Mouse (Mus musculus): ENCODE results near the gene Kcnip1.

Gene Kcnip1

DNA sequence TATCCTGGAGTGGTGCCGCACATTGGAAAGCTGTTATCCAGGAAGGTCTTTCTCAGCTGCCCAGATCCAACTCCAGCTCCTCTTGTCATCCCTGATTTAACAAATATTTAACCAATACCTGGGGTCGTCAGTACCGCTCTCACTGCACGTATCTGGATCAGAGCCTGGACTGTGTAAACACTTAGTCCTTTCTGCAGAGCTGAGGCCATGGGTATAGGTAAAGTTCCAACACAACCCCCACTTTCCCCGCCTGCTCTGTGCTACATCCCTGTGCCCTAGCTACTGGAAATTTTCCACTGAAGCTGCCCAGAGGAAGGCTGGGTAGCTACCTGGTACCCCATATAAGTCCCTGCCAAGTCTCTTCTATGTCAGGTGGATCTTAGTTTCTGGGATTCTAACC lies 3.0 kb downstream of the Kcnip1 start:
- no peak for DNase-seq (ENCODE audit: extremely low read depth, insufficient read length, low spot score)

GRCm38 (mm10) chr11:33986525-33986924 lies 6.4 kb downstream of the Kcnip1 start:
- DNase-seq (ENCODE audit: extremely low read depth, insufficient read length, low spot score): no peak

- DNase-seq (ENCODE audit: extremely low read depth, insufficient read length, low spot score): no peak
Measured at GRCm38 (mm10) chr11:33980146-33980545, 12.8 kb downstream of the Kcnip1 start.

GRCm38 (mm10) chr11:33975121-33975520 lies 17.8 kb downstream of the Kcnip1 start:
- DNase-seq (ENCODE audit: extremely low read depth, insufficient read length, low spot score): no peak

DNA sequence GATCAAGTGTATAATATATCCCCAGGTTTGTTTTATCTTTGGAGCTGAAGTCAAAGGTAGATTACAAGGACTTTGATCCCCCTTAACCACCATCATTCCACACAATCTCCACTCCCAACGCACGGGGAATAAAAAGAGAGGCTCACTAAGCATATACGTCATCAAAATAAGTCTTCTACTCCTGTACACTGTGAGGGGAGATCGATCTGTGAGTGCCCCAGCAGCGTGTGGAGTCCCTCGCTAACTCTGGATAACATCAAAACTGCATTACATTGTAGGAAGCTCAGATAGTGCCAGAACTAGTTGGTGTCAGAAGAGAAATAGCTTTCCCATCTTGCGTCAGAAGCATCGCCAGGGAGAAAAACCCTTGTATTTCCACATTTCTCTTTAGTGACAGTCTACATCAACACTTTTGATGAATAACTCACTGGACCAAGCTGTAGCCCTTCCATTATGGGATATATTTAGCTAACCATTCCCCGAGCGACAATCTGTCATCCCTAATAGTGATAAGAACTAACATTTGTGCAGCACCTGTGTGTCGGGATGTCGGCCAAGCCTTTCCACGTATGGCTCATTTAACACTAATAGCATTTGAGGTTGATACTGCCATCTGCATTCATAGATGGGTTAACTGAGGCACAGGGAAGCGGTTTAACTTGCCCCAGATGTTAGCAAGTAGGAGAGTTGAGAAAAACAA lies 18.5 kb downstream of the Kcnip1 start:
- DNase-seq (ENCODE audit: extremely low read depth, insufficient read length, low spot score): no peak

- peak; percentile 14 for DNase-seq (ENCODE audit: extremely low read depth, insufficient read length, low spot score)
Measured at GRCm38 (mm10) chr11:33972114-33972513, 20.8 kb downstream of the Kcnip1 start.

GRCm38 (mm10) chr11:33969199-33969598 lies 23.8 kb downstream of the Kcnip1 start:
- no peak for DNase-seq (ENCODE audit: extremely low read depth, insufficient read length, low spot score)

DNA sequence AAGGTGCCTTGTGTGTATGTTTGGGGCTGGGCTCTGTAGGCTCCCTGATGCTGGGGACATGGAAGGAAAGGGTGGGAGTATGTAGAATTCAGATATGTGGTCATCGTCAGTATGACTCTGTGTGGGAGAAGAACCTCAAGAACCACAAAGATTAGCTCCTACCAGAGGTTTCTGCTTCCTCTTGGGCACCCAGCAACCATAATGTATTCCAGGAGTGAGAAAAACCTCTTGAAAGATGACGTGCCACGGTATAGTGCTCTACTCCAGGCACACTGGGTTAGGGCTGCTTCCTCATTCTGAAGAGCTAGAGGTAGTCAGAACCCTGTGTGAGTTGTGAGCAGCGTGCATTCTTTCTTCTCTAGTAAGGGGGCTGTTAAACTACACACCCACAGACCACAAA lies 25.2 kb downstream of the Kcnip1 start:
- DNase-seq (ENCODE audit: extremely low read depth, insufficient read length, low spot score): no peak

DNA sequence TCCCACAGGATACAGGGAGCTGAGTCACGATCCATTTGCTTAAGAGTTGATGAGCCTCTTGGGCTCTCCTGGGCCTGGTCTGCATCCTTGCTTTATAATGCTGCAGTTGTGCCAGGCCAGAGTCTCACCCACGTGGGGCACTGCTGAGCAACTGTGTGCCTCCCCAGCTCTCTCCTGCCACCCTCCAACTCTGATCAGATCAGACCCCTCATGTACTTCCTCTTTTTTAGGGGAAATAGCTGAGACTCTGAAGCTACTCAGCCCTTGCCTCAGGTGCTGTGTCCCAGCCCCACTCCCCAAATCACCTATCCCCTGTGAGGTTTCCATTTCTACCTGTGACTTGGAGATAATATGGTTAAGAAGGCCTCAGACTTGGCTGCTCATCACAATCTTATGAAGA lies 27.6 kb downstream of the Kcnip1 start:
- DNase-seq (ENCODE audit: extremely low read depth, insufficient read length, low spot score): no peak

GRCm38 (mm10) chr11:33962688-33963407 lies 30.1 kb downstream of the Kcnip1 start, which contains the start of gene Kcnmb1:
Kcnmb1 (plus strand) TSS chr11:33963013.
- DNase-seq (ENCODE audit: extremely low read depth, insufficient read length, low spot score): no peak

- DNase-seq (ENCODE audit: extremely low read depth, insufficient read length, low spot score): no peak
Measured at GRCm38 (mm10) chr11:33962178-33962577, 30.8 kb downstream of the Kcnip1 start.

GRCm38 (mm10) chr11:33958713-33959112 lies 34.2 kb downstream of the Kcnip1 start:
- DNase-seq (ENCODE audit: extremely low read depth, insufficient read length, low spot score): no peak

DNA sequence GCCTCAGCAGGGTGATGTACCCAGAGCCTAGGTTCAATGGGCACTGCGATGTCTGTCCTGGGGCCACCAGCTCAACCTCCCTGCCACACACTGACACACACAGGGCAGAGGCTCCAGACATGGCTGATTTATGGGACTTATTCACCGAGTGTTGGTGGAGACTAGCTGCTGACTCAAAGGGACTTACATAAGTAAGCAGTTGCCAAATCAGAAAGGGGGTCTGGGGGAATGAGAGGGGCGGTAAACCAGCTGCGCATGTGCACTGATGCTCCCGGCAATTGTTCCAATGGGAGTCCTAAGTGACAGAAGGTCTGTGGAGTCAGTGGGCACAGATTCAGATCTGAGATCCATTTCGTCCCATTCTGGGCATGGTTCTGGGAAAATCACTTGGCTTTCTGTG lies 35.4 kb downstream of the Kcnip1 start:
- no peak for DNase-seq (ENCODE audit: extremely low read depth, insufficient read length, low spot score)

DNA sequence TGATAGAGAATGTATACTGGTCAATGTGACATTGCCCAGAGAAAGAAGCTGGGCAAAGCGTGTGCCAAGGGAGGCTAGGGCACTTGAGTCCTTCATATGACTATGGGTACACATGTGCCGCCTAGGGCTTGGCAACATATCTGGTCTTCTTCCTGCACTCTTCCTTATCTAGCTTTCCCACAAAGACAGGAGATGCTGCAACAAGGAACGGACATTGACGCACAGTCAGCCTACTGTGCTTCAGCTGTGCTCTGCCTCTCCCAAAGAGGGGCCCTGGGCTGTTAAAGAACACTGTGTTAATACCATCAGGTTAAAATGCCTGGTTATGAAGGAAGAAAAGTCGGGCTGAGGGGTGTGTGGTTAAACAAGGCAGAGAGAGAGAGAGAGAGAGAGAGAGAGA lies 36.3 kb downstream of the Kcnip1 start:
- no peak for DNase-seq (ENCODE audit: extremely low read depth, insufficient read length, low spot score)

- DNase-seq (ENCODE audit: extremely low read depth, insufficient read length, low spot score): no peak
Measured at GRCm38 (mm10) chr11:33955982-33956381, 37.0 kb downstream of the Kcnip1 start.

DNA sequence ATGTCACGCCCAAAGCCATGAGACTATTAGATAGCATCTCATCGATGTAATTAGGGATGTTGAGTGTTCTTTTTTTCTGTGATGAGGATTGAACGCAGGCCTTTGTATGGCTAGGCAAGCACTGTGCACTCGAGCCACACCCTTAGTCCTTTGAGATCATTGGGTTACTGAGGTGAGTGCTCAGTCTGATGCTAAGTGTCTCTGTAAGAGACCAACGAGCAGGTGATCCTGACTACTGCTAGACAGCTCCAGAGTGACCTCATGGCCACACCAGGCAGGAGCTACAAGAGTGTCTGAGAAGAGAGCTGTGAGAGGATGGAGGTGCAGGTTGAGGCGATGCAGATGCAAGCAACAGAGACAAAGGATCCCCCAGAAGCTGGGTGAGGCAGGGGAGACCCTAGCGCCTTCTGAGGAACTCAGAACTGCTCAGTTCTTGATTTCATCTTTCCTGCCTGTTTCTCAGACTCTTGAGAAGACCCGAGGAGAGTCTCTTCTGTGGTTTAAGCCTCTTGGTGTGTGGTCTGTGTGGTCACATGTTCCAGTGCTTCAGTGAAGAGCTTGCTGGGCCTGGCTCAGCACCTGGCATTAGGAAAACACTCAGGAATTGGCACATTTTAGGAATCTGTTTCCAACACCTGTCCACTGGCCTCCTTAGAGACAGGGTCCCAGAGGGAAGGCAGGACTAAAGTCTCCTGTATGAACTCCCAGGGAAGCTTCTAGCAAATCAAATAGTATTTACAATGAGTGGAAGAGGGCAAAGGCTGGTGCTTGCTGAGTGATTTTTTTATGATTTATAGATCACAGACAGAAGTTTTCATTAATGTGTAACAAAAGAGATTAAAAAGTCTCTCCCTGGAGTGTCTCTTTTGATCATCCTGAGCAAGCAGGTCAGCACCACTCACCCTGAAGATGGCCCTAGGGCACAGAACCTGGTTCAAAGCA lies 41.0 kb downstream of the Kcnip1 start:
- no peak for DNase-seq (ENCODE audit: extremely low read depth, insufficient read length, low spot score)

GRCm38 (mm10) chr11:33951155-33951554 lies 41.8 kb downstream of the Kcnip1 start:
- DNase-seq (ENCODE audit: extremely low read depth, insufficient read length, low spot score): no peak

DNA sequence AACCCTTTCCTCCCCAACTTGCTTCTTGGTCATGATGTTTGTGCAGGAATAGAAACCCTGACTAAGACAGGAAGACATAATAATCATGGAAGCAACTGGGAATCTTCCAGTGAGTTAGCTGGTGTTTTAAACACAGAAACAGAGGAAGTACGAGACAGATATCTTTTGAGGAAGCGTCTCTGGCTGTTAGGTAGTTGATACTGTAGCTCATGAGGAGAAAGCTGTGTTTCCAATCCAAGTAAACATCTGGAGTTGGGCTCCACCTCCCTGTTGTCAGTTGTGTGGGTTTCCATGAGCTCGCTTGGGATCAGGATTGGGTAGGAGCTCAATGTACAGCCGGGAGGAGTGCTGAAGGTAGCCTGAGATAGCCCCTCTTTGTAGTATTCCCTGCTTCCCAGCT lies 46.5 kb downstream of the Kcnip1 start:
- no peak for DNase-seq (ENCODE audit: extremely low read depth, insufficient read length, low spot score)

GRCm38 (mm10) chr11:33944786-33945328 lies 48.1 kb downstream of the Kcnip1 start:
- no peak for DNase-seq (ENCODE audit: extremely low read depth, insufficient read length, low spot score)

- no peak for DNase-seq (ENCODE audit: extremely low read depth, insufficient read length, low spot score)
Measured at GRCm38 (mm10) chr11:33944067-33944785, 48.7 kb downstream of the Kcnip1 start.
